Mouse (Mus musculus) heart, embryonic 10.5 days (tissue): ENCODE measurements at regions not wholly inside any gene's neighbourhood (a gene's known extent, or its start where the extent isn't known, plus 50 kb on each side); places are given as distances from the start of the nearest gene placed in this dataset.
"Not testable (repeated sequence)": the region's sequence is repeated elsewhere in the genome, so short reads cannot be mapped to it uniquely, and the experiment has no call there.

ENCODE experiments used
- DNase-seq: peaks from one replicate; pipeline ENCODE4 v3.0.0-alpha.2; 2017; ENCODE audit warnings: low spot score
- H3K27ac ChIP-seq: fragments of 300-500 bp; sonication (generic); 2 replicates; pipeline ENCODE4 v1.5.1; 2016; ENCODE audit warnings: mild to moderate bottlenecking
- H3K27me3 ChIP-seq: fragments of 300-500 bp; sonication (generic); 2 replicates; pipeline ENCODE4 v1.6.1; 2016; ENCODE audit warnings: mild to moderate bottlenecking; ENCODE audit not compliant: poor library complexity, insufficient read depth, severe bottlenecking
- H3K36me3 ChIP-seq: fragments of 300-500 bp; sonication (generic); 2 replicates; pipeline ENCODE4 v1.6.1; 2016; ENCODE audit warnings: mild to moderate bottlenecking, moderate library complexity
- H3K4me1 ChIP-seq: fragments of 300-500 bp; sonication (generic); 2 replicates; pipeline ENCODE4 v1.6.1; 2016; ENCODE audit warnings: mild to moderate bottlenecking
- H3K4me3 ChIP-seq: fragments of 300-500 bp; sonication (generic); 2 replicates; pipeline ENCODE4 v1.5.1; 2016; ENCODE audit warnings: mild to moderate bottlenecking, moderate library complexity
- H3K9me3 ChIP-seq: fragments of 300-500 bp; sonication (generic); 2 replicates; pipeline ENCODE4 v1.6.1; 2016; ENCODE audit warnings: mild to moderate bottlenecking, moderate library complexity
- WGBS: fragments of 180-500 bp; shearing (Covaris S2); methylation state at CpG from one replicate; pipeline ENCODE4 v1.1.7; 2016; 5-methylcytosine and 5-hydroxymethylcytosine counted together

GRCm38 (mm10) chr15:11479166-11479944 lies 79.9 kb upstream of the Tars start:
- no peaks in the 10 kb centered on the region for H3K9me3 ChIP-seq
- H3K27me3 ChIP-seq: no peaks in the 10 kb centered on the region
- H3K27ac ChIP-seq: no peak overlapping the region
- 84% methylated on average over 14 of the region's 14 CpGs for WGBS
- no peaks in the 10 kb centered on the region for H3K36me3 ChIP-seq
- no peaks in the 10 kb centered on the region for H3K4me1 ChIP-seq
- no peak overlapping the region for H3K4me3 ChIP-seq
- no peak for DNase-seq

- no peak for DNase-seq
- Histone ChIP-seq H3K27ac (no peak overlapping the region), H3K36me3 (no peaks in the 10 kb centered on the region), H3K4me1 (no peaks in the 10 kb centered on the region), H3K27me3 (no peaks in the 10 kb centered on the region), H3K4me3 (no peak overlapping the region), H3K9me3 (no peaks in the 10 kb centered on the region)
- WGBS: 80% methylated on average over 3 of the region's 3 CpGs
Measured at GRCm38 (mm10) chr15:11476248-11476647, 76.8 kb upstream of the Tars start.

GRCm38 (mm10) chr15:11463341-11463740 lies 63.9 kb upstream of the Tars start:
- H3K9me3 ChIP-seq: no peaks in the 10 kb centered on the region
- no peak for DNase-seq
- no peaks in the 10 kb centered on the region for H3K4me1 ChIP-seq
- 90% methylated on average over 2 of the region's 2 CpGs for WGBS
- no peak overlapping the region for H3K4me3 ChIP-seq
- H3K36me3 ChIP-seq: no peaks in the 10 kb centered on the region
- H3K27ac ChIP-seq: no peak overlapping the region
- H3K27me3 ChIP-seq: no peaks in the 10 kb centered on the region

GRCm38 (mm10) chr15:11461575-11461974 lies 62.1 kb upstream of the Tars start:
- H3K27me3 ChIP-seq, H3K9me3 ChIP-seq, H3K27ac ChIP-seq, H3K4me3 ChIP-seq, H3K36me3 ChIP-seq, DNase-seq, H3K4me1 ChIP-seq: not testable (repeated sequence)
- WGBS: 64% methylated on average over 2 of the region's 2 CpGs

GRCm38 (mm10) chr15:11459306-11459705 lies 59.8 kb upstream of the Tars start:
- Histone ChIP-seq H3K9me3 (no peaks in the 10 kb centered on the region), H3K27me3 (no peaks in the 10 kb centered on the region), H3K4me3 (no peak overlapping the region), H3K36me3 (no peaks in the 10 kb centered on the region), H3K27ac (no peak overlapping the region), H3K4me1 (no peaks in the 10 kb centered on the region)
- no peak for DNase-seq
- WGBS: 92% methylated on average over 2 of the region's 2 CpGs

GRCm38 (mm10) chr15:11457278-11457677 lies 57.8 kb upstream of the Tars start:
- DNase-seq: no peak
- Histone ChIP-seq H3K27me3 (no peaks in the 10 kb centered on the region), H3K9me3 (no peaks in the 10 kb centered on the region), H3K36me3 (no peaks in the 10 kb centered on the region), H3K4me3 (no peak overlapping the region), H3K27ac (no peak overlapping the region), H3K4me1 (no peaks in the 10 kb centered on the region)
- WGBS: 79% methylated on average over 8 of the region's 8 CpGs

GRCm38 (mm10) chr15:11455982-11456381 lies 56.5 kb upstream of the Tars start:
- Histone ChIP-seq H3K4me1 (no peaks in the 10 kb centered on the region), H3K4me3 (no peak overlapping the region), H3K27ac (no peak overlapping the region), H3K36me3 (no peaks in the 10 kb centered on the region), H3K9me3 (no peaks in the 10 kb centered on the region), H3K27me3 (no peaks in the 10 kb centered on the region)
- WGBS: 62% methylated on average over 6 of the region's 6 CpGs
- no peak for DNase-seq

GRCm38 (mm10) chr15:11455366-11455785 lies 55.9 kb upstream of the Tars start:
- DNase-seq: no peak
- WGBS: 76% methylated on average over 11 of the region's 11 CpGs
- H3K4me3 ChIP-seq: no peak overlapping the region
- no peak overlapping the region for H3K27ac ChIP-seq
- no peaks in the 10 kb centered on the region for H3K9me3 ChIP-seq
- H3K27me3 ChIP-seq: no peaks in the 10 kb centered on the region
- H3K4me1 ChIP-seq: no peaks in the 10 kb centered on the region
- H3K36me3 ChIP-seq: no peaks in the 10 kb centered on the region

- Histone ChIP-seq H3K4me1 (no peaks in the 10 kb centered on the region), H3K4me3 (no peak overlapping the region), H3K9me3 (no peaks in the 10 kb centered on the region), H3K36me3 (no peaks in the 10 kb centered on the region), H3K27me3 (no peaks in the 10 kb centered on the region), H3K27ac (no peak overlapping the region)
- WGBS: 77% methylated on average over 1 of the region's 1 CpGs
- no peak for DNase-seq
Measured at GRCm38 (mm10) chr15:11453997-11454396, 54.5 kb upstream of the Tars start.

- Histone ChIP-seq H3K27ac (no peak overlapping the region), H3K4me3 (no peak overlapping the region), H3K9me3 (no peaks in the 10 kb centered on the region), H3K4me1 (peaks cover 3% of the 10 kb centered on the region; the same call in 1 of the 2 replicates), H3K36me3 (no peaks in the 10 kb centered on the region), H3K27me3 (no peaks in the 10 kb centered on the region)
- DNase-seq: no peak
- 58% methylated on average over 1 of the region's 1 CpGs for WGBS
Measured at GRCm38 (mm10) chr15:11451635-11452034, 52.2 kb upstream of the Tars start.
